Mouse (Mus musculus): Measurements from ENCODE around the gene Cnn2. TPM values are rescaled to one million over a fixed set of nuclear protein-coding genes. Genes with fewer than 3 reads are reported as not detected.
"Not testable (repeated sequence)": the region's sequence is repeated elsewhere in the genome, so short reads cannot be mapped to it uniquely, and the experiment has no call there.

Cnn2 gene
- total and polyA plus RNA-seq, 2 experiments from 2014 or later, result 16.4 to 17.2 TPM

- H3K4me3 ChIP-seq (ENCODE audit: low read length), result no peak overlapping the region
- no peak overlapping the region for H3K4me2 ChIP-seq (ENCODE audit: low read depth, low read length)
- TF ChIP-seq CTCF (IDR thresholded peaks at IDR 0.05; ENCODE audit: low read depth), result peak; percentile 61
- peaks cover 7% of the 10 kb centered on the region for H3K4me1 ChIP-seq (ENCODE audit: insufficient read depth, low read length)
- ATAC-seq, result no peak
- no peaks in the 10 kb centered on the region for H3K27me3 ChIP-seq (ENCODE audit: insufficient read depth, low read length)
- H3K9ac ChIP-seq (replicated peaks; ENCODE audit: low read length), result 0 out of 2 replicates have a peak overlapping the region, but pooled peaks have one; percentile 2
- 45% methylated on average over 9 of the region's 9 CpGs for WGBS
- H3K36me3 ChIP-seq (ENCODE audit: insufficient read depth, low read length), result peaks cover 29% of the 10 kb centered on the region
- no peaks in the 10 kb centered on the region for H3K9me3 ChIP-seq (ENCODE audit: low read length)
- peak; percentile 55 for DNase-seq (ENCODE audit: low spot score)
- peak overlapping the region; percentile 26; the same call in 1 of the 2 replicates for H3K27ac ChIP-seq
These were observed 45.4 kb downstream of the Cnn2 start for GRCm38 (mm10) chr10:80033511-80034391.

GRCm38 (mm10) chr10:80035148-80035547 lies 46.8 kb downstream of the Cnn2 start:
- DNase-seq (ENCODE audit: low spot score) (no peak), ATAC-seq (no peak)
- Histone ChIP-seq H3K4me1 (ENCODE audit: insufficient read depth, low read length) (peaks cover 10% of the 10 kb centered on the region), H3K36me3 (ENCODE audit: insufficient read depth, low read length) (peaks cover 29% of the 10 kb centered on the region), H3K4me2 (ENCODE audit: low read depth, low read length) (no peak overlapping the region), H3K9me3 (ENCODE audit: low read length) (no peaks in the 10 kb centered on the region), H3K27ac (no peak overlapping the region), H3K4me3 (ENCODE audit: low read length) (no peak overlapping the region), H3K27me3 (ENCODE audit: insufficient read depth, low read length) (no peaks in the 10 kb centered on the region), H3K9ac (replicated peaks; ENCODE audit: low read length) (no peak overlapping the region)
- WGBS, result 63% methylated on average over 8 of the region's 8 CpGs
- no peak for TF ChIP-seq CTCF (IDR thresholded peaks at IDR 0.05; ENCODE audit: low read depth)

- ATAC-seq (no peak), DNase-seq (ENCODE audit: low spot score) (no peak)
- WGBS, result 92% methylated on average over 5 of the region's 5 CpGs
- peaks cover 29% of the 10 kb centered on the region for H3K36me3 ChIP-seq (ENCODE audit: insufficient read depth, low read length)
- no peak overlapping the region for H3K4me2 ChIP-seq (ENCODE audit: low read depth, low read length)
- no peak overlapping the region for H3K4me3 ChIP-seq (ENCODE audit: low read length)
- no peak overlapping the region for H3K27ac ChIP-seq
- peaks cover 10% of the 10 kb centered on the region for H3K4me1 ChIP-seq (ENCODE audit: insufficient read depth, low read length)
- H3K27me3 ChIP-seq (ENCODE audit: insufficient read depth, low read length), result no peaks in the 10 kb centered on the region
- no peak for TF ChIP-seq CTCF (IDR thresholded peaks at IDR 0.05; ENCODE audit: low read depth)
- no peak overlapping the region for H3K9ac ChIP-seq (replicated peaks; ENCODE audit: low read length)
- no peaks in the 10 kb centered on the region for H3K9me3 ChIP-seq (ENCODE audit: low read length)
These were observed 47.3 kb downstream of the Cnn2 start for GRCm38 (mm10) chr10:80035686-80036085.

DNA sequence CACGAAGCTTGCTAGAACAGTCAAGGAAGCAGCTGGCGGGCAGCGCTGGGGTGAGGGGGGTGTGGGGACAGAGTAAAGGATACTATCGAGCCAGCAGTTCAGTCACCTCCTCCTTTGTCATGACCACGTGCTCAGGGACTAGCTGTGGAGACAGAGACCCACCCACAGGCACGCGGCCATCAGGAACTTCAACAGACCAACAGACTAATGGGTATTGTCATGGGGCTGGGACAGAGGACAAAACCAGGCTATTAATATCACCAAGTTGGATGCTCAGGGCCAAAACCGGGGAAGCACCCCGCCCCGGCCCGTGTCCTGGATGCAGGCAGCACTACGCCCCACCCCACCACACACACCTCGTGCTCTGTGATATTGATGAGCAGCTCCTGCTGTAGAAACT lies 48.4 kb downstream of the Cnn2 start:
- Histone ChIP-seq H3K27ac (no peak overlapping the region), H3K9me3 (ENCODE audit: low read length) (no peaks in the 10 kb centered on the region), H3K4me2 (ENCODE audit: low read depth, low read length) (no peak overlapping the region), H3K36me3 (ENCODE audit: insufficient read depth, low read length) (peaks cover 29% of the 10 kb centered on the region), H3K4me1 (ENCODE audit: insufficient read depth, low read length) (peaks cover 10% of the 10 kb centered on the region), H3K4me3 (ENCODE audit: low read length) (no peak overlapping the region), H3K9ac (replicated peaks; ENCODE audit: low read length) (no peak overlapping the region), H3K27me3 (ENCODE audit: insufficient read depth, low read length) (no peaks in the 10 kb centered on the region)
- DNase-seq (ENCODE audit: low spot score), result no peak
- WGBS, result 90% methylated on average over 13 of the region's 13 CpGs
- ATAC-seq, result no peak
- TF ChIP-seq CTCF (IDR thresholded peaks at IDR 0.05; ENCODE audit: low read depth), result no peak

DNA sequence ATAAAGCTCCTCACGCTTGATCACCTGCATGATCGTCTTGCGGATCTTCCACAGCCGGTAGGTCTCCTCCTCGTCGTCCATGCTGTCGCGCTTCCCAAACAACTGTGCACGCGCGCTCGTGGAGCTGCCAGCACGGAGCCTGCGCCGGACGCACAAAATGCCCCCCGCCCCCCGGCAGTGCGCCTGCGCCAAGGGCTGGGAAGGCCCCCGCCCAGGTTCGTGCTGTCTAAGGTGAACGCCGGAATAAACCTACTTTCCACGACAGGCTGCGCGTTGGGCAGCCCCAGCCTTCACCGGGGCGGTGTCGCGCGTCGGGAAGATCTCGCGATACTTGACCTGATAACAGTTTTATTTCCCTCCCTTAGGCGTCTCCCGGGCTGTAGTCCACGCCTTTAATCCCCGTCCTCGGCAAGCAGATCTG lies 51.2 kb downstream of the Cnn2 start, which contains the start of gene Polr2e:
Polr2e (minus strand) TSS at position 237 of the 421 bp plus-strand sequence.
- H3K36me3 ChIP-seq (ENCODE audit: insufficient read depth, low read length), result peaks cover 29% of the 10 kb centered on the region
- under 1% methylated on average over 40 of the region's 40 CpGs for WGBS

DNA sequence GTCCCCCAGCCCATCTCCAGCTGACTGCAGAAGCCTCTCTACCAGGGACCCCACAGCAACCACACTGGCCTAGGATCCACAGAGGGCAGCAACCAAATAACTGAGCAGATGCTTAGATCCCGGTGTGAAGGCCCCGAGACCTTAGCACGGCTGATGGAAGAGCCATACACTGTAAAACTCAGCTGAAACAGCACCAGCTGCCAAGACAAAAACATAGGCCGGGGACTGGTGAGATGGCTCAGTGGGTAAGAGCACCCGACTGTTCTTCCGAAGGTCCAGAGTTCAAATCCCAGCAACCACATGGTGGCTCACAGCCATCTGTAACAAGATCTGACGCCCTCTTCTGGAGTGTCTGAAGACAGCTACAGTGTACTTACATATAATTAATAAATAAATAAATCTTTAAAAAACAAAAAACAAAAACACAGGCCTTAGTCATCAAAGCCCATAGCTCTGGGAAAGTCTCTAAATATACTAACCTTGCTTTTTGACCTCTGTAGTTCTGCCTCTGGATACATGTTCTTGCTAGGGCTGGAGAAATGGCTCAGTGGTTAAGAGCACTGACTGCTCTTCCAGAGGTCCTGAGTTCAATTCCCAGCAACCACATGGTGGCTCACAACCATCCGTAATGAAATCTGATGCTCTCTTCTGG lies 53.2 kb downstream of the Cnn2 start:
- not testable (repeated sequence) for H3K4me1 ChIP-seq (ENCODE audit: insufficient read depth, low read length); H3K27ac ChIP-seq; DNase-seq (ENCODE audit: low spot score); H3K27me3 ChIP-seq (ENCODE audit: insufficient read depth, low read length); H3K4me2 ChIP-seq (ENCODE audit: low read depth, low read length); H3K4me3 ChIP-seq (ENCODE audit: low read length); H3K9ac ChIP-seq (replicated peaks; ENCODE audit: low read length); H3K9me3 ChIP-seq (ENCODE audit: low read length); ATAC-seq
- peaks cover 11% of the 10 kb centered on the region for H3K36me3 ChIP-seq (ENCODE audit: insufficient read depth, low read length)
- WGBS, result 89% methylated on average over 8 of the region's 8 CpGs

More for the DNA sequence above, 51.2 kb downstream of the Cnn2 start, which contains the start of gene Polr2e:
- Histone ChIP-seq H3K27me3 (ENCODE audit: insufficient read depth, low read length) (no peaks in the 10 kb centered on the region), H3K4me3 (ENCODE audit: low read length) (peak within 1 kb of the TSS; percentile 72), H3K27ac (peak within 1 kb of the TSS; percentile 67), H3K4me2 (ENCODE audit: low read depth, low read length) (peak within 1 kb of the TSS; percentile 66), H3K9ac (replicated peaks; ENCODE audit: low read length) (peak within 1 kb of the TSS; percentile 65), H3K9me3 (ENCODE audit: low read length) (no peaks in the 10 kb centered on the region), H3K4me1 (ENCODE audit: insufficient read depth, low read length) (peaks cover 10% of the 10 kb centered on the region)
- ATAC-seq (peak; percentile 98), DNase-seq (ENCODE audit: low spot score) (peak; percentile 99)
- TF ChIP-seq CTCF (IDR thresholded peaks at IDR 0.05; ENCODE audit: low read depth), result peak; percentile 33

All from hindbrain, postnatal 0 days (tissue).